Mouse (Mus musculus) heart, adult 18-20 months (tissue): Measurements from ENCODE around the gene Gm6899. TPM values are rescaled to one million over a fixed set of nuclear protein-coding genes. Genes with fewer than 3 reads are reported as not detected.

ENCODE experiments used
- DNase-seq, 2 experiments: peaks; one replicate each; pipeline ENCODE4 v3.0.0; 2021 to 2022; ENCODE audit warnings: mixed read lengths in 1 of 2
- long read RNA-seq, 2 experiments: library from polyadenylated mRNA; stranded (forward); transcript quantifications; one replicate each; pipeline ENCODE4 v2.0.0; 2021
- total RNA-seq, 2 experiments: library from RNA; stranded (reverse); gene quantifications; 2 replicates each; pipeline ENCODE4 v1.2.3; 2021

Gm6899 gene
- not detected for total RNA-seq
- long read RNA-seq, experiment 1: 0 reads
- long read RNA-seq, experiment 2: 0 reads

GRCm38 (mm10) chr11:26593061-26594059, at the start of gene Gm6899, which contains the start of gene Vrk2:
Gm6899 (plus strand) TSS chr11:26593241.
Vrk2 (minus strand) TSS chr11:26593999.
- DNase-seq: peak; percentile 84 to 90

- DNase-seq: no peak
Measured at GRCm38 (mm10) chr11:26551551-26551950, 41.5 kb upstream of the Gm6899 start.

GRCm38 (mm10) chr11:26585409-26586366, 7.4 kb upstream of the Gm6899 start:
- DNase-seq: no peak

GRCm38 (mm10) chr11:26586367-26587183, 6.5 kb upstream of the Gm6899 start:
- peak; percentile 11 to 14 for DNase-seq

- no peak for DNase-seq
Measured at GRCm38 (mm10) chr11:26587184-26587524, 5.9 kb upstream of the Gm6899 start.

GRCm38 (mm10) chr11:26592395-26593053, 517 bp upstream of the Gm6899 start:
- DNase-seq: no peak

GRCm38 (mm10) chr11:26594487-26594886, 1.4 kb downstream of the Gm6899 start:
- DNase-seq: no peak

- DNase-seq: no peak
Measured at GRCm38 (mm10) chr11:26596186-26596585, 3.1 kb downstream of the Gm6899 start.

GRCm38 (mm10) chr11:26597145-26597544, 4.1 kb downstream of the Gm6899 start:
- no peak for DNase-seq

- no peak for DNase-seq
Measured at GRCm38 (mm10) chr11:26597761-26598160, 4.7 kb downstream of the Gm6899 start.

GRCm38 (mm10) chr11:26598876-26599275, 5.8 kb downstream of the Gm6899 start:
- no peak for DNase-seq

- no peak for DNase-seq
Measured at GRCm38 (mm10) chr11:26600692-26601091, 7.7 kb downstream of the Gm6899 start.

GRCm38 (mm10) chr11:26601571-26602175, 8.6 kb downstream of the Gm6899 start:
- peak in 1 of 2 experiments; percentile 28 for DNase-seq

- peak in 1 of 2 experiments; percentile 7 for DNase-seq
Measured at GRCm38 (mm10) chr11:26604061-26604655, 11.1 kb downstream of the Gm6899 start.

GRCm38 (mm10) chr11:26608795-26609194, 15.8 kb downstream of the Gm6899 start:
- no peak for DNase-seq

- no peak for DNase-seq
Measured at GRCm38 (mm10) chr11:26618475-26619223, 25.6 kb downstream of the Gm6899 start.

- no peak for DNase-seq
Measured at GRCm38 (mm10) chr11:26622727-26623126, 29.7 kb downstream of the Gm6899 start.

- no peak for DNase-seq
Measured at GRCm38 (mm10) chr11:26636239-26636638, 43.2 kb downstream of the Gm6899 start.

- DNase-seq: peak; percentile 13 to 60
Measured at GRCm38 (mm10) chr11:26640314-26640785, 47.3 kb downstream of the Gm6899 start.
